Mouse (Mus musculus): ENCODE results near the gene Ddx56. TPM values are rescaled to one million over a fixed set of nuclear protein-coding genes. Genes with fewer than 3 reads are reported as not detected.

Gene Ddx56
- total RNA-seq (2023): 73.7 TPM

DNA sequence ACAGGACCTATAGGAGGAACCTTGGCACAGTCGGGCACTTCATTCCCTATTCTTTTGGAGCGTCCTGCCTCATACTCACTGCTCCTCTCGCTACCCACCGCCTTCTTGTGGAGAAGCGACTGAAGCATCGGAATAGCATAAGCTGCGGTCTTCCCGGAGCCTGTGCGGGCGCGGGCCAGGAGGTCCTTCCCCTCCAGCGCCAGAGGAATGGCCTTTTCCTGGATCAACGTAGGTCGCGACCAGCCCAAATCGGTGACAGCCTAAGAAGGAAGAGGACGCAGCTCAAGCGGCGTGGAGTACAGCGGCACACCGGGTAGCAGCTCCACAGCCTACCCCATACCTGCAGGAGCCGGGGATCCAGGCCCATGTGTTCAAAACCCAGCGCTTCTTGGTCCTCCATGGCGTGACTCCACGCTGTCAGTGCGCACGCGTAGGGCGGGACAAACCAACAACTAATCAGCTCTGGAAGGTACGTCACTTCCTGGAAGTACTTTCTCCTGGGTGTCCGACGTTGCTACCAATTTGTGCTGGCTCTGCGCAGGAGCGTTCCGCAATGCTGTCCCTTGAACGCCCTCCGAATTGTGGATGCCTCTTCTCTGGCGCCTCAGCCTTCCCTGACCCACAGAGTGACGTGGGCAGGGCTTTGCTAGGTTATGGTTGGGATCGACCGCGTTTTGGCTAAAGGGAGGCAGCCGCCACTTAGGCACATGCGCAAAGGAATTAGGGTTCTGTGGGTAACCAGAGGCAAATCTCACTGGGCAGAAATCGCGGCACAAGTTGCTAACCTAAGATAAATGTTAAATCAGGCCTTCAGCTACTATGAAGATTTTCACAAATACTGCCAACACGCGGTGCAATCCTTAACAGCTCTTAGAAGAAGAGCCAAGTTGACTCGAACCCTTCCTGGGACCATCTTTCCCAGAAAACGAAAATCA is at the start of gene Ddx56:
Gene Ddx56, minus strand, starts transcription at position 453 of the 935 bp plus-strand sequence.

DNA sequence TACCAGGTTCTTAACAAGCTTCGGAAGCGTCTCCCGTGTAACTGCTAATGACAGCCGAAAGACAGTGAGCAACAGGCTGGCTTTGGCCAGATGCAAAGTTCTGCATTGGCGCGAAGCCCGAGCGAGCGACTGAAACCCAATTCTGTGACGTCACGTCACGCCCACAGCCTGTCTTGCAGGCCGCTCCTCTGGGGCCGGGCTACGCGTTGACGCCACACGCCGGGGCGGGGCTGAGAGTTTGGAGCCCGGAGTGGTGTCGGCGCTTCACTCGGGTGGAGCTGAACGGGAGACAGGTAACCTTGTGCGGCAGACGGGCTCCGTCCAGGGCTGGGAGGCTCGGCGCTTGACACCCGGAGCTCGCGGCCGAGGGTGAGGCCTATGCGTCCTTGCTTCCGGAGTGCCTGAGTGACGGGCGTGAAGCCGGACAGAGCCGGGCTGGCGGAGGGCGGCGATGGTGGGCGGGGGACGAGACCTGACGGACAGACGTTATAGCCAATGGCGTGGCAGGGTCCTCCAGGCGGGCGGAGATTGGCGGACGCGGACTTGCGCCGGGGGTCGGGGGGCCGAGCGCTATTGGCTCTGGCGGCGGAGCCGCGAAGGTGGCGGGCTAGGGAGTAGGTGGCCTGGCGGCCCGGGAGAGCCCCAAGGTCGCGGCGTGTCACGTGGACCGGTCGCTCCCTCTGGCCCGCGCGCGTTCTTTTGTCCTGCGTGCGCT is 24.0 kb upstream of the Ddx56 start, which contains the start of gene Ogdh:
Gene Ogdh, plus strand, starts transcription at position 233 of the 715 bp plus-strand sequence.

DNA sequence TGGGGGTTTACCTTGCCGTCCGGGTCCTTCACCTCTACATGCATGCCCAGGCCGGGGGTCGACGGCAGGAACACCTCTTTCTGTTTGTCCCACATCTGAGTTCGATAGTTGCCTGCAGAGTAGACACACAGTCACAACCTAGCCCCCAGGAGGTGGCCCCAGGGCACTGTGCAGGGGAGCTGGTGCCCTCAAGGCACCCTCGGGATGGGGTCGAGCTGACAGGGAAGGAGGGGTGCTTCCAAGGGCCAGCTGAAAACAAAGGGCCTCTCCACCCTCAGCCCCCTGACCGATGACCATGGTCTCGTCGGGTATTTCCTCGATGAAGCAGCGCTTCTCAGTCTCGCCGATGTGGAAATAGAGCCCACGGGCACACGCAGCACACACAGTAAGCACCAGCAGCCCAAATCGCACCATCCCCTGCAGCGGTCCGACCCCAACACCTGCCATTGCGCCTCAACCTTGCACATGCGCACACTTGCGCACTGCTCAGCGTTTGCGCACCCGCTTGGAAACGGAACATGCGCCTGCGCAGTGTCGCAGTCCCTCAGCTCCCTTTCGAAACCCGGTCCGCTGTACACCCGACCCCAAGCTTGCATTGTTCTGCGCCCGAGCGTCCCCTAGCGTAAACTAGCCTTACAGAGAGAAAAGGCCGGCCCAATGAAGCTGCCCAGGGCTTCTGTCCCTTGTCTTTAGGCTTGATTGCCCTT is 7.0 kb upstream of the Ddx56 start, which contains the start of gene Tmed4:
Gene Tmed4, minus strand, starts transcription at position 484 of the 707 bp plus-strand sequence.

DNA sequence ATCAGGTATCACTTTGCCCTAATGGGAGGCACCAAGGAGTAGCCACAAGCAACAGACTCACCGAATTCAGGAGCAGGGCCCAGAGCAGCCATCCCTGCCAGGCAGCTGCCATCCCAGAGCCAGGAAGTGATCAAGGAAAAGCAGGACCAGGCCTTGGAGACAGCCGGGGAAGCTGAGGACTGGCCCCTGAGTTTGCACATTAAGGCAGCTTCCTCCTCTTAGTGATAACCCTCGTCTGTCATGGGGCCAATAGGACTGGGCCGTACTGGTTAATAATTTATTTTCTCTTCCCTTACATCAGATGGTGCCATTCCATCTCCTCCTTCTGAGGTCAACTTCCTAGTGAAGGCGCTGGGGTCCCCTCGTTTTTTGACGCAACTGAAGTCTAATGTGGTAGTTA is 37.6 kb downstream of the Ddx56 start, which contains the start of gene Npc1l1:
Gene Npc1l1, minus strand, starts transcription at position 132 of the 400 bp plus-strand sequence.

Other genes starting within 250 kb of the Ddx56 start
- 12.5 TPM for gene Camk2b, start 201.4 kb downstream of the Ddx56 start, total RNA-seq (2023)
- gene A730071L15Rik, start 67.7 kb downstream of the Ddx56 start, total RNA-seq (2023): 0.47 TPM
- 52.6 TPM for gene Nudcd3, start 67.4 kb downstream of the Ddx56 start, total RNA-seq (2023)
- gene Npc1l1, start 37.6 kb downstream of the Ddx56 start, total RNA-seq (2023): 0.32 TPM
- 26.6 TPM for gene Tmed4, start 7.1 kb upstream of the Ddx56 start, total RNA-seq (2023)
- 169 TPM for gene Ogdh, start 23.9 kb upstream of the Ddx56 start, total RNA-seq (2023)
- 103 TPM for gene Zmiz2, start 121.3 kb upstream of the Ddx56 start, total RNA-seq (2023)
- 1,175 TPM for gene Ppia, start 147.7 kb upstream of the Ddx56 start, total RNA-seq (2023)
- gene H2afv, start 176.7 kb upstream of the Ddx56 start, total RNA-seq (2023): 54.9 TPM
- 73.8 TPM for gene Purb, start 208.1 kb upstream of the Ddx56 start, total RNA-seq (2023)

All from CD4-positive naive resting alpha-beta T cell, adult 76 days (primary cell).